Mouse (Mus musculus) ES-Bruce4 (cell line): ENCODE data around the gene Olfr1135.

ENCODE experiments used
- CTCF ChIP-seq: IDR thresholded peaks from one replicate; pipeline ENCODE4 v1.8.1; 2011; ENCODE audit warnings: low read depth, low read length
- POLR2A ChIP-seq: IDR thresholded peaks from one replicate; pipeline ENCODE4 v1.8.1; 2011; ENCODE audit warnings: low read length; ENCODE audit not compliant: insufficient read depth

GRCm38 (mm10) chr2:87637435-87637834 lies 36.0 kb downstream of the Olfr1135 start, which contains the start of gene Olfr1132:
- TF ChIP-seq CTCF (no peak), POLR2A (no peak)
